Mouse (Mus musculus): ENCODE measurements around the gene Efl1. TPM values are rescaled to one million over a fixed set of nuclear protein-coding genes. Genes with fewer than 3 reads are reported as not detected.

Efl1 gene
- polyA plus RNA-seq, 1 experiment: 5.8 TPM

GRCm38 (mm10) chr7:82697668-82698067, 49.3 kb downstream of the Efl1 start:
- 86% methylated on average over 8 of the region's 8 CpGs for WGBS
- DNase-seq: no peak
- no peaks in the 10 kb centered on the region for H3K4me1 ChIP-seq (ENCODE audit: control insufficient read depth, insufficient read depth, low read length)
- H3K36me3 ChIP-seq (ENCODE audit: control insufficient read depth, insufficient read depth, low read length): peaks cover 1% of the 10 kb centered on the region; the same call in 1 of the 2 replicates
- TF ChIP-seq CTCF (conservative IDR thresholded peaks at IDR 0.05; ENCODE audit: insufficient read depth, insufficient read length, low read depth, low read length) (peak; percentile 55), POLR2A (IDR thresholded peaks at IDR 0.05; ENCODE audit: low read depth, low read length) (no peak)
- H3K27ac ChIP-seq (ENCODE audit: insufficient read depth, low read depth, low read length): no peak overlapping the region
- no peaks in the 10 kb centered on the region for H3K27me3 ChIP-seq (replicated peaks; ENCODE audit: control insufficient read depth, insufficient read depth, low read length)
- no peak overlapping the region for H3K4me3 ChIP-seq (ENCODE audit: insufficient read depth, low read depth, low read length)

GRCm38 (mm10) chr7:82698968-82699367, 50.6 kb downstream of the Efl1 start:
- no peak for TF ChIP-seq CTCF (conservative IDR thresholded peaks at IDR 0.05; ENCODE audit: insufficient read depth, insufficient read length, low read depth, low read length)
- TF ChIP-seq POLR2A (IDR thresholded peaks at IDR 0.05; ENCODE audit: low read depth, low read length): no peak
- 96% methylated on average over 3 of the region's 3 CpGs for WGBS
- no peaks in the 10 kb centered on the region; the same call in 1 of the 2 replicates for H3K36me3 ChIP-seq (ENCODE audit: control insufficient read depth, insufficient read depth, low read length)
- H3K27ac ChIP-seq (ENCODE audit: insufficient read depth, low read depth, low read length): no peak overlapping the region
- H3K4me3 ChIP-seq (ENCODE audit: insufficient read depth, low read depth, low read length): no peak overlapping the region
- DNase-seq: no peak
- H3K27me3 ChIP-seq (replicated peaks; ENCODE audit: control insufficient read depth, insufficient read depth, low read length): no peaks in the 10 kb centered on the region
- no peaks in the 10 kb centered on the region for H3K4me1 ChIP-seq (ENCODE audit: control insufficient read depth, insufficient read depth, low read length)

GRCm38 (mm10) chr7:82702384-82703343, 54.2 kb downstream of the Efl1 start:
- no peak for DNase-seq
- Histone ChIP-seq H3K4me1 (ENCODE audit: control insufficient read depth, insufficient read depth, low read length) (no peaks in the 10 kb centered on the region), H3K27ac (ENCODE audit: insufficient read depth, low read depth, low read length) (no peak overlapping the region), H3K4me3 (ENCODE audit: insufficient read depth, low read depth, low read length) (no peak overlapping the region), H3K27me3 (replicated peaks; ENCODE audit: control insufficient read depth, insufficient read depth, low read length) (no peaks in the 10 kb centered on the region), H3K36me3 (ENCODE audit: control insufficient read depth, insufficient read depth, low read length) (no peaks in the 10 kb centered on the region; the same call in 1 of the 2 replicates)
- no peak for TF ChIP-seq CTCF (conservative IDR thresholded peaks at IDR 0.05; ENCODE audit: insufficient read depth, insufficient read length, low read depth, low read length)
- no peak for TF ChIP-seq POLR2A (IDR thresholded peaks at IDR 0.05; ENCODE audit: low read depth, low read length)
- 87% methylated on average over 5 of the region's 5 CpGs for WGBS

- no peaks in the 10 kb centered on the region for H3K27me3 ChIP-seq (replicated peaks; ENCODE audit: control insufficient read depth, insufficient read depth, low read length)
- no peaks in the 10 kb centered on the region for H3K36me3 ChIP-seq (ENCODE audit: control insufficient read depth, insufficient read depth, low read length)
- H3K27ac ChIP-seq (ENCODE audit: insufficient read depth, low read depth, low read length): no peak overlapping the region
- peak; percentile 37 for DNase-seq
- WGBS: 78% methylated on average over 4 of the region's 4 CpGs
- no peak overlapping the region for H3K4me3 ChIP-seq (ENCODE audit: insufficient read depth, low read depth, low read length)
- no peak for TF ChIP-seq POLR2A (IDR thresholded peaks at IDR 0.05; ENCODE audit: low read depth, low read length)
- no peak for TF ChIP-seq CTCF (conservative IDR thresholded peaks at IDR 0.05; ENCODE audit: insufficient read depth, insufficient read length, low read depth, low read length)
- no peaks in the 10 kb centered on the region for H3K4me1 ChIP-seq (ENCODE audit: control insufficient read depth, insufficient read depth, low read length)
Measured at GRCm38 (mm10) chr7:82709172-82709571, 60.8 kb downstream of the Efl1 start.

- WGBS: 46% methylated on average over 7 of the region's 7 CpGs
- H3K4me1 ChIP-seq (ENCODE audit: control insufficient read depth, insufficient read depth, low read length): no peaks in the 10 kb centered on the region
- no peak for TF ChIP-seq POLR2A (IDR thresholded peaks at IDR 0.05; ENCODE audit: low read depth, low read length)
- TF ChIP-seq CTCF (conservative IDR thresholded peaks at IDR 0.05; ENCODE audit: insufficient read depth, insufficient read length, low read depth, low read length): peak; percentile 60
- no peaks in the 10 kb centered on the region for H3K27me3 ChIP-seq (replicated peaks; ENCODE audit: control insufficient read depth, insufficient read depth, low read length)
- DNase-seq: peak; percentile 64
- H3K36me3 ChIP-seq (ENCODE audit: control insufficient read depth, insufficient read depth, low read length): no peaks in the 10 kb centered on the region
- H3K4me3 ChIP-seq (ENCODE audit: insufficient read depth, low read depth, low read length): no peak overlapping the region
- H3K27ac ChIP-seq (ENCODE audit: insufficient read depth, low read depth, low read length): no peak overlapping the region
Measured at GRCm38 (mm10) chr7:82715210-82715911, 66.9 kb downstream of the Efl1 start.

GRCm38 (mm10) chr7:82715912-82716601, 67.6 kb downstream of the Efl1 start:
- Histone ChIP-seq H3K4me1 (ENCODE audit: control insufficient read depth, insufficient read depth, low read length) (no peaks in the 10 kb centered on the region), H3K36me3 (ENCODE audit: control insufficient read depth, insufficient read depth, low read length) (no peaks in the 10 kb centered on the region), H3K27me3 (replicated peaks; ENCODE audit: control insufficient read depth, insufficient read depth, low read length) (no peaks in the 10 kb centered on the region), H3K27ac (ENCODE audit: insufficient read depth, low read depth, low read length) (no peak overlapping the region), H3K4me3 (ENCODE audit: insufficient read depth, low read depth, low read length) (no peak overlapping the region)
- no peak for DNase-seq
- TF ChIP-seq POLR2A (IDR thresholded peaks at IDR 0.05; ENCODE audit: low read depth, low read length) (no peak), CTCF (conservative IDR thresholded peaks at IDR 0.05; ENCODE audit: insufficient read depth, insufficient read length, low read depth, low read length) (no peak)
- WGBS: 47% methylated on average over 8 of the region's 8 CpGs
